Comparison of ENCODE assay signal across 9 mouse cellular contexts in the genomic region with DNA sequence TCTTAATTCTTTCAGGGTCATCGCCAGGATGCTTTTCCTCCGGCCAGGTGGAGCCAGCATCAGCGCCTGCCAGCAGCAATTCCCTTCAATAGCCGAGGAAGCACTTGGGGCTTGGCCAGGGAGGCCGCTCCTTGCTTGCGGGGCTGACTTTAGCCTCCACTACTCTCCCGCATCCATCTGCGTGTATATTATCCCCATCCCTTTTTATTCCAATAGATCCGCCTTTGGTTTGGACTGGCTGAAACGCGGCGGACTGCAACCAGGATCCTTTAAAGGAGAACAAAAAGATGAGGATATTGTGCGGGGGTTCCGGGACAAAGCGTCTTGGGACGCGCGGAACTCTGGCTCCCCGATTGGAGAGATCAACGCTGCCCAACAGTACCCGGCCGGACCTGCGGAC.
DNase-seq lines count a peak whose midpoint lies in the region; ATAC-seq lines count a peak whose summit lies in the region.
"Had no signal": no experiment of that assay in that cellular context is flagged by ENCODE, and none has a peak within 500 bp of the region (broad histone marks: within the 10 kb centered on the region; RNA-seq: fewer than 3 reads in every experiment).

No protein-coding gene starts in this region.

- intact Hi-C loops in gastrocnemius, postnatal 36 days (cut with DNase I) = no loop called here

- H3K36me3 ChIP-seq in forebrain, embryonic 14.5 days (ENCODE audit: control insufficient read depth, insufficient read depth, low read length) = peaks cover 35% of the 10 kb centered on the region
- peaks cover 16% of the 10 kb centered on the region; the same call in 1 of the 2 replicates for H3K36me3 ChIP-seq in midbrain, embryonic 12.5 days
- H3K36me3 ChIP-seq: limb, embryonic 13.5 days had no signal

- no peaks in the 10 kb centered on the region for H3K9me3 ChIP-seq in forebrain, embryonic 14.5 days (replicated peaks; ENCODE audit: control insufficient read depth, low read length)
- H3K9me3 ChIP-seq in midbrain, embryonic 12.5 days = no peaks in the 10 kb centered on the region
- H3K9me3 ChIP-seq: limb, embryonic 13.5 days had no signal

- peak overlapping the region; percentile 96 for H3K4me2 ChIP-seq in forebrain, embryonic 14.5 days (ENCODE audit: low read length)
- peak overlapping the region; percentile 70 for H3K4me2 ChIP-seq in midbrain, embryonic 12.5 days (replicated peaks)

- under 1% methylated on average over 23 of the region's 23 CpGs for WGBS in forebrain, embryonic 14.5 days
- WGBS in midbrain, embryonic 12.5 days = under 1% methylated on average over 23 of the region's 23 CpGs

- no peak for ATAC-seq in forebrain, embryonic 14.5 days
- no peak for ATAC-seq in midbrain, embryonic 12.5 days (ENCODE audit: low FRiP score, low read depth)

- DNase-seq in cerebellum, adult 11-12 months = peak; percentile 87
- no peak for DNase-seq in cerebellum, postnatal 4 days (ENCODE audit: low spot score in 2 of 2)
- DNase-seq in forebrain, embryonic 14.5 days (ENCODE audit: low spot score) = peak; percentile 42
- no peak for DNase-seq in gastrocnemius, postnatal 36 days
- DNase-seq in gastrocnemius, postnatal 4 days (ENCODE audit: low spot score in 2 of 2) = no peak
- no peak for DNase-seq in heart, adult 9 months (ENCODE audit: low spot score in 2 of 2)

- no peak overlapping the region for H3K27ac ChIP-seq in brown adipose tissue, adult 24 weeks (replicated peaks; ENCODE audit: low read depth, low read length)
- H3K27ac ChIP-seq in forebrain, embryonic 14.5 days (ENCODE audit: low read depth, low read length) = peak overlapping the region; percentile 100
- peak overlapping the region; percentile 99 for H3K27ac ChIP-seq in midbrain, embryonic 12.5 days (replicated peaks)
- H3K27ac ChIP-seq: limb, embryonic 13.5 days had no signal

- peak overlapping the region; percentile 6; the same call in 1 of the 2 replicates for H3K4me3 ChIP-seq in brown adipose tissue, adult 24 weeks (ENCODE audit: insufficient read depth, low read depth, low read length)
- H3K4me3 ChIP-seq in forebrain, embryonic 14.5 days (ENCODE audit: low read depth, low read length) = peak overlapping the region; percentile 79
- peak overlapping the region; percentile 76 for H3K4me3 ChIP-seq in midbrain, embryonic 12.5 days

- H3K27me3 ChIP-seq in forebrain, embryonic 14.5 days (replicated peaks; ENCODE audit: control insufficient read depth, insufficient read depth, low read length) = no peaks in the 10 kb centered on the region
- peaks cover 70% of the 10 kb centered on the region for H3K27me3 ChIP-seq in midbrain, embryonic 12.5 days

- H3K4me1 ChIP-seq in brown adipose tissue, adult 24 weeks (ENCODE audit: control insufficient read depth, insufficient read depth, insufficient read length, low read length) = peaks cover 6% of the 10 kb centered on the region; the same call in 1 of the 2 replicates
- peaks cover 19% of the 10 kb centered on the region for H3K4me1 ChIP-seq in forebrain, embryonic 14.5 days (ENCODE audit: control insufficient read depth, insufficient read depth, low read length)
- peaks cover 45% of the 10 kb centered on the region for H3K4me1 ChIP-seq in midbrain, embryonic 12.5 days

- H3K9ac ChIP-seq in forebrain, embryonic 14.5 days (ENCODE audit: low read length) = peak overlapping the region; percentile 99
- peak overlapping the region; percentile 97 for H3K9ac ChIP-seq in midbrain, embryonic 12.5 days (replicated peaks)
- H3K9ac ChIP-seq: limb, embryonic 13.5 days had no signal

Comparison
In these comparisons a context has a peak if more than half of its experiments do, and no peak if none do; other contexts are left out.
1. DNase-seq: peak in cerebellum, adult 11-12 months (single experiment) and forebrain, embryonic 14.5 days (single experiment); none in cerebellum, postnatal 4 days (0 of 2), gastrocnemius, postnatal 36 days (0 of 2), gastrocnemius, postnatal 4 days (0 of 2) and heart, adult 9 months (0 of 2).
2. H3K4me3 ChIP-seq: peak in every context shown above with its lines; median percentile 79 in forebrain, embryonic 14.5 days; 76 in midbrain, embryonic 12.5 days; 6 in brown adipose tissue, adult 24 weeks.